Mouse (Mus musculus): ENCODE data around the gene 0610012G03Rik.

GRCm38 (mm10) chr16:31963224-31963623, 14.9 kb upstream of the 0610012G03Rik start:
- no peak for TF ChIP-seq ZNF384 (IDR thresholded peaks at IDR 0.05; ENCODE audit: low read depth, low read length)
- TF ChIP-seq HCFC1 (IDR thresholded peaks at IDR 0.05; ENCODE audit: borderline replicate concordance, insufficient read depth, low read length) = no peak
- no peak for TF ChIP-seq MAFK (IDR thresholded peaks at IDR 0.05; ENCODE audit: insufficient read depth, low read depth, low read length)

Measured in ES-E14 (cell line).